Mouse (Mus musculus) limb, embryonic 14.5 days (tissue): ENCODE results near the gene Uso1. TPM values are rescaled to one million over a fixed set of nuclear protein-coding genes. Genes with fewer than 3 reads are reported as not detected.
A peak's percentile ranks its signal among the peaks of the same experiment; 100 is the strongest.
"Not testable (repeated sequence)": the region's sequence is repeated elsewhere in the genome, so short reads cannot be mapped to it uniquely, and the experiment has no call there.

Experiments used
- ATAC-seq: fragments of 200-750 bp; cut with Nextera tagmentation; 2 replicates; pipeline ENCODE4 v1.8.0; 2017; ENCODE audit warnings: low read depth, moderate number of reproducible peaks, moderate TSS enrichment; ENCODE audit not compliant: low FRiP score
- DNase-seq: peaks from one replicate; pipeline ENCODE4 v3.0.0-alpha.2; 2015; ENCODE audit warnings: low spot score
- H3K27ac ChIP-seq: fragments of 300-500 bp; sonication (generic); replicated peaks from 2 replicates; pipeline ENCODE4 v1.5.1; 2014; ENCODE audit warnings: low read depth, mild to moderate bottlenecking, low read length, moderate library complexity, mixed read lengths
- H3K27me3 ChIP-seq: fragments of 300-500 bp; sonication (generic); 2 replicates; pipeline ENCODE4 v1.6.1; 2014; ENCODE audit warnings: low read length, mixed read lengths; ENCODE audit not compliant: control insufficient read depth, insufficient read depth
- H3K36me3 ChIP-seq: fragments of 300-500 bp; sonication (generic); 2 replicates; pipeline ENCODE4 v1.6.1; 2014; ENCODE audit warnings: mild to moderate bottlenecking, low read length, moderate library complexity, mixed read lengths; ENCODE audit not compliant: control insufficient read depth, insufficient read depth
- H3K4me1 ChIP-seq: fragments of 300-500 bp; sonication (generic); 2 replicates; pipeline ENCODE4 v1.6.1; 2014; ENCODE audit warnings: antibody characterized with exemption, low read length, mixed read lengths; ENCODE audit not compliant: control insufficient read depth, insufficient read depth
- H3K4me2 ChIP-seq: fragments of 300-500 bp; sonication (generic); replicated peaks from 2 replicates; pipeline ENCODE4 v1.6.1; 2014; ENCODE audit warnings: low read depth, mild to moderate bottlenecking, low read length, moderate library complexity; ENCODE audit not compliant: severe bottlenecking
- H3K4me3 ChIP-seq: fragments of 300-500 bp; sonication (generic); replicated peaks from 2 replicates; pipeline ENCODE4 v1.5.1; 2014; ENCODE audit warnings: low read length
- H3K9ac ChIP-seq: fragments of 300-500 bp; sonication (generic); 2 replicates; pipeline ENCODE4 v1.6.1; 2014; ENCODE audit warnings: mild to moderate bottlenecking, low read depth, low read length, moderate library complexity; ENCODE audit not compliant: severe bottlenecking
- H3K9me3 ChIP-seq: fragments of 300-500 bp; sonication (generic); 2 replicates; pipeline ENCODE4 v1.6.1; 2016; ENCODE audit warnings: low read length; ENCODE audit not compliant: control insufficient read depth
- POLR2A ChIP-seq: fragments of 200-500 bp; IDR thresholded peaks from 2 replicates; pipeline ENCODE4 v1.8.0; 2012; ENCODE audit warnings: inconsistent platforms, mild to moderate bottlenecking, moderate library complexity, borderline replicate concordance; ENCODE audit not compliant: insufficient read depth, insufficient read length; ENCODE audit errors: extremely low read depth
- WGBS: fragments of 180-500 bp; shearing (Covaris S2); extraction: QIAGEN DNeasy Blood & Tissue Kit; methylation state at CpG from one replicate; pipeline ENCODE4 v1.1.7; 2014; 5-methylcytosine and 5-hydroxymethylcytosine counted together
- polyA plus RNA-seq, 2 experiments: library from polyadenylated mRNA; depleted of rRNA in 1 of 2; stranded (reverse) in 1 of 2; unstranded in 1 of 2; fragments of >200 nt; fragmentation: Nextera tagmentation in 1 of 2; extraction: Ambion mirVana in 1 of 2; gene quantifications; 2 replicates each; pipeline versions ENCODE4 v1.2.1 to v1.2.3; 2012 to 2014

Uso1 gene
- polyA plus RNA-seq, 2 experiments: 43.0 to 54.6 TPM

- DNase-seq (no peak), ATAC-seq (no peak)
- no peaks in the 10 kb centered on the region for H3K9me3 ChIP-seq
- H3K4me3 ChIP-seq: no peak overlapping the region
- H3K4me1 ChIP-seq: no peaks in the 10 kb centered on the region
- H3K9ac ChIP-seq: no peak overlapping the region
- H3K27ac ChIP-seq: no peak overlapping the region
- no peak overlapping the region for H3K4me2 ChIP-seq
- no peak for TF ChIP-seq POLR2A
- no peaks in the 10 kb centered on the region for H3K27me3 ChIP-seq
- 98% methylated on average over 7 of the region's 7 CpGs for WGBS
- peaks cover 77% of the 10 kb centered on the region for H3K36me3 ChIP-seq
Measured at GRCm38 (mm10) chr5:92188881-92189483, 51.2 kb downstream of the Uso1 start.

DNA sequence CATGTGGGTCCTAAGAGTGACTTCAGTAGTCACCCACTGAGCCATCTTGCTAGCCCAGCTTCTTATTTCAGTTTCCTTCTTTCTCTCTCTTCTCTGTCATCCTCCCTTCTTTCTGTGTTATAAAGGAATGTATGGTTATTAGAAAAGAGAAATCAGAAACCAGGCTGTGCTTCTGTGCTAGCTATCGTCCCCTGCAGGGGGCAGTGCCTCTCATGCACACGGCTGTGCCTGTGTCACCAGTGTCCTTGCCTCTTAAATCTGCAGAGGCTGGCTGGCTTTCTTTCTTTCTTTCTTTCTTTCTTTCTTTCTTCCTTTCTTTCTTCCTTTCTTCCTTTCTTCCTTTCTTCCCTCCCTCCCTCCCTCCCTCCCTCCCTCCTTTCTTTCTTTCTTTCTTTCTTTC, 58.0 kb downstream of the Uso1 start:
- H3K4me3 ChIP-seq, H3K27me3 ChIP-seq, H3K9ac ChIP-seq, H3K4me1 ChIP-seq, ATAC-seq, H3K9me3 ChIP-seq, H3K27ac ChIP-seq, H3K4me2 ChIP-seq: not testable (repeated sequence)
- 46% methylated on average over 2 of the region's 2 CpGs for WGBS
- peak; percentile 15 for DNase-seq
- peaks cover 85% of the 10 kb centered on the region for H3K36me3 ChIP-seq

- ATAC-seq (no peak), DNase-seq (no peak)
Measured at GRCm38 (mm10) chr5:92196895-92197811, 59.4 kb downstream of the Uso1 start.

DNA sequence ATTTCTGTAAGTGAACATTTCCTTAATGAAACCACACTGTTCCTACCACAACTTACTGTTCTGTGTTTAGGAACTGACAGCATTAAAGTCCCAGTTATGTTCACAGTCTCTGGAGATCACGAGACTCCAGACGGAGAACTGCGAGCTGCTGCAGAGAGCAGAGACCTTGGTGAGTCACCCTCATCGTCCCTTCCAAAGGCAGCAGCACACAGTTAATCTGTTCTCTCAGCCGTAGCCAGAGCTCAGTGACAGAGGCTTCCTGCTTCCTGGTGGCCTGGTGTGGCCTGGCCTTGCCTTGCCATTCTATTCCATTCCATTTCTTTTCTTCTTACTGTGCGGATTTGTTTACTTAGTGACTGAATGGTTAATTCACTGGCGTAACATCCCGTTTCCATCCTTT, 60.5 kb downstream of the Uso1 start:
- ATAC-seq: no peak
- Histone ChIP-seq H3K9me3 (no peaks in the 10 kb centered on the region), H3K4me2 (no peak overlapping the region), H3K4me1 (no peaks in the 10 kb centered on the region), H3K9ac (no peak overlapping the region), H3K27me3 (no peaks in the 10 kb centered on the region), H3K4me3 (no peak overlapping the region), H3K36me3 (peaks cover 89% of the 10 kb centered on the region), H3K27ac (no peak overlapping the region)
- DNase-seq: no peak
- WGBS: 89% methylated on average over 8 of the region's 8 CpGs
- TF ChIP-seq POLR2A: no peak

More at GRCm38 (mm10) chr5:92196895-92197811, 59.4 kb downstream of the Uso1 start:
- no peak overlapping the region for H3K27ac ChIP-seq
- no peak overlapping the region for H3K9ac ChIP-seq
- no peaks in the 10 kb centered on the region for H3K9me3 ChIP-seq
- no peak overlapping the region for H3K4me3 ChIP-seq
- 88% methylated on average over 15 of the region's 15 CpGs for WGBS
- H3K4me1 ChIP-seq: no peaks in the 10 kb centered on the region
- no peak for TF ChIP-seq POLR2A
- no peak overlapping the region for H3K4me2 ChIP-seq
- no peaks in the 10 kb centered on the region for H3K27me3 ChIP-seq
- peaks cover 92% of the 10 kb centered on the region for H3K36me3 ChIP-seq

DNA sequence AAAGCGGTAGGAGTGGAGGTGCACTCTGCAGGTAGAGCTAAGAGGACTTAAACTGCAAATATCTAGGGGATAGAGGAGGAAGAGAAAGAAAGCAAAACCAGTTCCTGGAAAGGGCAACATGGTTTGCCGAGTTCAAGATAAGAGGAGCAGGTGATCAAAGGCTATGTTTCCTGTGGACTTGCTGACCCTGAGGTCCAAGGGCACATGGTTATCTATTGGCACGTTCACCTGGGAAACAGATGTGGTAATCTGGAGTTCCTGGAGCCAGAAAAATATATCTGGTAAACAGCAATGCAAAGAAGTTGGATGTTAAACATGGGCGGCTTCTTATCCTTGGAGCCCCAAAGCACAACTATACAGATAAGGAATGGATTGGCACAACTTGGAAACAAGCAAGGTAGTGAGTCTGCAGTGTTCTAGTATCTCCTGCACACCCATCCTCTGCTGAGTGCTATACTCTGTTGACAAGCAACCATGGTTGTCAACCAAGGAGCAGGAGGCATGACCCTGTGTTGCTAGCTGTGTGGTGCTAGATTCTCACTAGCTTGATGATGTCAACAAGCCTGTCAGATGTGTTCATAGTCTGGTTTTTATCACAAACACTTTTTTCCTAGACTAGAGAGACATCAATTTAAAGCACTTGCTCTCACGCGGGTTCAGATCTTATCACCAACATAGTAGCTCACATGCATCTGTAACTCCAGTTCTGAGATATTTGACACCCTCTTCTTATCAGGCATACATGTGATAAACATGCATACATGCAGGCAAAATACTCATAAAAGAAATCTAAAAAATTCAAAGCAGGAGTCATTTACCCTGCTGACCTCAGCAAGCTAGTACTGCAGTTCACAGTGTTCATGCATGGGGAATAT, 66.7 kb downstream of the Uso1 start:
- H3K4me1 ChIP-seq: no peaks in the 10 kb centered on the region
- ATAC-seq (no peak), DNase-seq (no peak)
- no peak overlapping the region for H3K4me2 ChIP-seq
- TF ChIP-seq POLR2A: no peak
- H3K4me3 ChIP-seq: no peak overlapping the region
- H3K27ac ChIP-seq: no peak overlapping the region
- WGBS: 84% methylated on average over 6 of the region's 6 CpGs
- H3K9ac ChIP-seq: no peak overlapping the region
- H3K27me3 ChIP-seq: no peaks in the 10 kb centered on the region
- H3K9me3 ChIP-seq: no peaks in the 10 kb centered on the region
- H3K36me3 ChIP-seq: peaks cover 57% of the 10 kb centered on the region
